Mouse (Mus musculus) bone marrow, adult 2 months (tissue): ENCODE results near the gene Adgrv1.

Experiments used
- CTCF ChIP-seq: fragments of 200-500 bp; IDR thresholded peaks from 2 replicates; pipeline ENCODE4 v1.5.1; 2011; ENCODE audit warnings: low read length, control low read depth; ENCODE audit not compliant: control insufficient read depth, insufficient read depth
- POLR2A ChIP-seq: fragments of 200-500 bp; IDR thresholded peaks from 2 replicates; pipeline ENCODE4 v1.6.1; 2011; ENCODE audit warnings: low read depth, mild to moderate bottlenecking, control low read depth, low read length, borderline replicate concordance; ENCODE audit not compliant: control insufficient read depth

GRCm38 (mm10) chr13:81342987-81343596 is 289.9 kb downstream of the Adgrv1 start:
- TF ChIP-seq CTCF (no peak), POLR2A (no peak)
